Mouse (Mus musculus) right cerebral cortex, adult 2 months (tissue): ENCODE data around the gene Il18.
A peak's percentile ranks its signal among the peaks of the same experiment; 100 is the strongest.
"Not testable (repeated sequence)": the region's sequence is repeated elsewhere in the genome, so short reads cannot be mapped to it uniquely, and the experiment has no call there.

Experiments used
- DNase-seq, 2 experiments: peaks; one replicate each; pipeline ENCODE4 v3.0.0; 2021 to 2022; ENCODE audit warnings: low spot score in 2 of 2

The Il18 gene

GRCm38 (mm10) chr9:50603998-50604324 lies 49.3 kb downstream of the Il18 start:
- no peak for DNase-seq

GRCm38 (mm10) chr9:50604338-50604737 lies 49.7 kb downstream of the Il18 start:
- no peak for DNase-seq

- DNase-seq: no peak
Measured at GRCm38 (mm10) chr9:50612115-50612514, 57.5 kb downstream of the Il18 start.

- no peak for DNase-seq
Measured at GRCm38 (mm10) chr9:50616161-50616560, 61.5 kb downstream of the Il18 start.

GRCm38 (mm10) chr9:50616766-50617603 lies 62.4 kb downstream of the Il18 start, which contains the start of the genes Pih1d2 and Nkapd1:
Gene Pih1d2, plus strand, starts transcription at chr9:50617321.
Gene Nkapd1, minus strand, starts transcription at chr9:50617464.
- peak; percentile 93 to 95 for DNase-seq

- DNase-seq: no peak
Measured at GRCm38 (mm10) chr9:50617794-50618330, 63.2 kb downstream of the Il18 start.

GRCm38 (mm10) chr9:50630903-50631302 lies 76.3 kb downstream of the Il18 start:
- not testable (repeated sequence) for DNase-seq
